Mouse (Mus musculus): ENCODE results near the gene Gpc5. TPM values are rescaled to one million over a fixed set of nuclear protein-coding genes. Genes with fewer than 3 reads are reported as not detected.

Gpc5 gene
- polyA plus RNA-seq, 1 experiment from 2014 or later: 2.0 TPM

- Histone ChIP-seq H3K4me1 (no peaks in the 10 kb centered on the region), H3K27me3 (no peaks in the 10 kb centered on the region), H3K36me3 (no peaks in the 10 kb centered on the region), H3K9ac (no peak overlapping the region), H3K4me3 (no peak overlapping the region), H3K27ac (no peak overlapping the region), H3K9me3 (no peaks in the 10 kb centered on the region), H3K4me2 (replicated peaks) (no peak overlapping the region)
- no peak for ATAC-seq (ENCODE audit: low FRiP score, low read depth)
- 68% methylated on average over 7 of the region's 7 CpGs for WGBS
These were observed 1461.3 kb downstream of the Gpc5 start for GRCm38 (mm10) chr14:116553316-116553715.

DNA sequence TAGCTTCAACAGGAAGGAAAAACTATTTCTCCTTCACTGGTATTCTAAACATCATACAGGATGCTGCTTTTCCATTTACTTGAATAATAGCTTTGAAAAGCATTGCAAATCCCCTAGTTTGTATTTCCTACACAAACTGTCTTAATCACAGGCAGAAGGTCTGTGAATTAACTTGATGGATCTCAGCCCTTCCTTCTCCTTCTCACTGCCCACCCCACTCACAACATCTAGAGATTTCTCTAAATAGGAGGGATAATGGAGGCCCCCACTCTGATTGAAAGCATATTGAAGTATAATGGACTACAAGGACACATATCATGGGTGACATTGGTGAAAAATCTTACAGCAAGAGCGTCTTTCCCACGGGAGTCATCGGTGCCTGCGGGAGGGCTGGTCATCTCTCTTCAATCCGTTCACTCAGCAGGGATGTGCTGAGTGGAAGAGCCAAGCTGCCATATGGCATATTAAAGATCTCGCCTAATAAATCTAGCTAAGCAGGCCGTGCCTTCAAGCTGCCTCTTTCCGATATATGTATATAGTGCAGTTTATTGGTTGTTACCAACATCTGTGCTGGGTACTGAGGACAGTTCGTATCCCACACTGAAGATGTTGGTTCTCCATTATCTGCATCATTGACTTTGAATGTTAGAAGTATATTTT, 1466.3 kb downstream of the Gpc5 start:
- Histone ChIP-seq H3K9me3 (no peaks in the 10 kb centered on the region), H3K4me2 (replicated peaks) (no peak overlapping the region), H3K36me3 (no peaks in the 10 kb centered on the region), H3K27me3 (no peaks in the 10 kb centered on the region), H3K27ac (no peak overlapping the region), H3K4me3 (no peak overlapping the region), H3K4me1 (no peaks in the 10 kb centered on the region), H3K9ac (no peak overlapping the region)
- no peak; the same call in 1 of the 2 replicates for ATAC-seq (ENCODE audit: low FRiP score, low read depth)
- WGBS: 47% methylated on average over 9 of the region's 9 CpGs

- 29% methylated on average over 1 of the region's 1 CpGs for WGBS
- no peak overlapping the region for H3K27ac ChIP-seq
- H3K9ac ChIP-seq: no peak overlapping the region
- no peak overlapping the region for H3K4me2 ChIP-seq (replicated peaks)
- no peaks in the 10 kb centered on the region for H3K36me3 ChIP-seq
- H3K4me3 ChIP-seq: no peak overlapping the region
- no peaks in the 10 kb centered on the region for H3K27me3 ChIP-seq
- ATAC-seq (ENCODE audit: low FRiP score, low read depth): peak; percentile 66; the same call in 1 of the 2 replicates
- H3K9me3 ChIP-seq: no peaks in the 10 kb centered on the region
- no peaks in the 10 kb centered on the region for H3K4me1 ChIP-seq
These were observed 1468.0 kb downstream of the Gpc5 start for GRCm38 (mm10) chr14:116559990-116560389.

MicroRNAs within 50 kb of the gene (microRNA counts, 519-probe panel; counts per million panel counts)
- microRNA mmu-miR-18a (3,476 counts per million, percentile 62 among the panel's probes with 10 or more counts), microRNA mmu-miR-19a (5,335 counts per million, percentile 96 among the panel's probes with 10 or more counts), microRNA mmu-miR-19b (4,882 counts per million, percentile 92 among the panel's probes with 10 or more counts), microRNA mmu-miR-20a+mmu-miR-20b (5,671 counts per million, percentile 98 among the panel's probes with 10 or more counts), microRNA mmu-miR-92a (not detected)

Small RNA genes lying within 50 kb of the gene (microRNA-seq; reads per million reads assigned to microRNA genes)
- 28,385 reads per million, percentile 97 among the genes with 10 or more reads in this experiment for gene Mir17
- gene Mir18: 5,896 reads per million, percentile 92 among the genes with 10 or more reads in this experiment
- gene Mir19a: 69.1 reads per million, percentile 48 among the genes with 10 or more reads in this experiment
- 16.4 reads per million, percentile 31 among the genes with 10 or more reads in this experiment for gene Mir19b-1
- gene Mir20a: 10,846 reads per million, percentile 95 among the genes with 10 or more reads in this experiment
- 2,851 reads per million, percentile 86 among the genes with 10 or more reads in this experiment for gene Mir92-1
